Mouse (Mus musculus) right cerebral cortex, postnatal 25 days (tissue): ENCODE data around the gene Rwdd2b.
A peak's percentile ranks its signal among the peaks of the same experiment; 100 is the strongest.

ENCODE experiments used
- DNase-seq: peaks from one replicate; pipeline ENCODE4 v3.0.0; 2022

Gene Rwdd2b

DNA sequence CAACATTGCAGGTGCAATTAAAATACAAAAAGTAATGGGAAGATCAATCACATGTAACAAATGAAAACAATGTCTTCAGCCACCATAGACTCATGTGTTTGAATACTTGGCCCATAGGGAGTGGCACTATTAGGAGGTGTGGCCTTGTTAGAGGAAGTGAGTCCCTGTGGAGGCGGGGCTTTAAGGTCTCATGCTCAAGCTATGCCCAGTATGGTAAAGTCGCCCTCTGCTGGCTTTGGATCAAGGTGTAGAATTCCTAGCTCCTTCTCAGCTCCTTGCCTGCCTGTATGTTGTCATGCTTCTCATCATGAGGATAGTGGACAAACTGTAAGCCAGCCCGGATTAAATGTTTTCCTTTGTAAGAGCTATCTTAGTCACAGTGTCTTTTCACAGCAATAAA, 35.4 kb downstream of the Rwdd2b start:
- DNase-seq: no peak

DNA sequence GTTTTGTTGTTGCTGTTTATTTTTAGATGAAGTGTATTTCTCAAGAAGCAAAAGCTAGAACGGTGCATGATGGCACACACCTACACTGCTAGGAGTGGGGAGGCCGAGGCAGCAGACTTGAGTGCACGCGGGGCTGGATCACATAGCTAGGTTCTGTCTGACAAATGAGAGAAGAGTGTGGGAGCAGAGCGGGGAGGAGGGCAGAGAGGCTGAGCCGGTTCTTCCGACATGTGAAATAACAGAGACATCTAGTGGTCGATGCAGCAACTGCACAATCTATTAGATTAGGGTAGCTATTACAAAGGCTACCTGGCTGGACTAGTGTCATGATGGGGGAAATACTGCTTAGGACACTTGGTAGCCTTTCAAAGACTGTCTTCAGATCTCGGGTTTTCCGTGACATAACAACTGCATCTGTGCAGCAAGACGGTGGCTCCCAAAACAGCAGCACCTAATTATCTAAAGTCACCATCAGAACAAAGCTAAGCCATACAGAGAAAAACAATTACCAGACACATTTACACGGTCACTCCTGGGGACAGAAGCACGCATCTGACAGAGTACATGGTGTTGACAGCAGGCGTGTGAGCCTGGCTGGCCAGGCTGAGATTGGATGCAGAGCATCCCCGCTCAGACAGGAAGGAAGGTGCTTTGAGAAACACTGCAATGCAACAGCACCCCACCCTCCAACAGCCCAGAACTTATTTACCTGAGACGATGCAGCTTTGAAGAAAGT, 46.4 kb downstream of the Rwdd2b start:
- DNase-seq: peak; percentile 43

DNA sequence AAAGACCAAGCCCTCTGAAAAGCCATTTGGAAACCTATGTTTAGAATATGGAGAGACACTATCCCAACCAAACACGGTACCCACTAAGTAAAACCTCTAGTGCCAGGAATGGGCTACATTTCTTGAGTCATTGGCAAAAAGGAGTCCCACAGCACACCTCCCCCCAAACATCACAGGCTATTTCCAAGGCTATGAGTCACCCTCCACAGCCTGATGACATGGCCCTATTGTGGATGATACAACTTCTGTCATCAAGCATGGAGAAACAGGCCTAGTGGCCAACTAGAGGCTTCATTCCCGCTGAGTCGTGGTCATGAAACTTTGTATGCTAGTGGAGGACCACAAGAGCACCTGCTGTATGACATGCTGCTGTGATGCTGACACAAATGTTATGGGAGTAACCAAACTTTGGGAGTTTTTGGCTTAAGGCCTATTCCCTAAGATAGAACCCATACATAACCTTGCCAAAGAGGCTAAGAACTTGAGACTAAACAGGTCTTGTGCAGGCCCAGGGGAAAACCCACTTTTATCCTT, 52.9 kb downstream of the Rwdd2b start:
- DNase-seq: no peak

DNA sequence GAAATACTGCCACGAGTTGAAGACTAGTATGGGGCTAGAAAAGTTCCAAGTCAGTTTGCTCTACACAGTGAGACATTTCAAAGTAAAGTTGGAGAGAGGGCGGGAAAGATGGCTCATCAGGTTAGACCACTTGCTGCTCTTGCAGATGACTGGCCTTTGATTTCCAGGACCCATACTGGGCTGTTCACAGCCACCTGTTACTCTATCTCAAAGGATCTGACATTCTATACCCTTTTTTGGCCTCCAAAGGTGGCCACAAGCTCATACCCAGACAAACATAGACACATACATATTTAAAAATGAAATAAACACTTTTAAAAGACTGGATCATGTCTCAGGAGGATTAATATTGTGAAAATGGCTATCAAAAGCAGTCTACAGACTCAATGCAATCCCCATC, 56.0 kb downstream of the Rwdd2b start:
- DNase-seq: no peak
